Mouse (Mus musculus) C2C12 (cell line): ENCODE data around the gene Stim1. TPM values are rescaled to one million over a fixed set of nuclear protein-coding genes. Genes with fewer than 3 reads are reported as not detected.
"Not testable (repeated sequence)": the region's sequence is repeated elsewhere in the genome, so short reads cannot be mapped to it uniquely, and the experiment has no call there.

Experiments
- H3K27me3 ChIP-seq: one replicate; pipeline ENCODE4 v1.6.1; 2011; ENCODE audit not compliant: control insufficient read depth, insufficient read depth, insufficient read length
- H3K36me3 ChIP-seq: one replicate; pipeline ENCODE4 v1.6.1; 2011; ENCODE audit not compliant: control insufficient read depth, insufficient read depth
- H3K4me3 ChIP-seq: one replicate; pipeline ENCODE4 v1.5.1; 2011; ENCODE audit warnings: mild to moderate bottlenecking, control low read depth; ENCODE audit not compliant: poor library complexity, insufficient read depth, severe bottlenecking
- H3K79me2 ChIP-seq: one replicate; pipeline ENCODE4 v1.6.1; 2011; ENCODE audit not compliant: control insufficient read depth, insufficient read depth
- H3K79me3 ChIP-seq: one replicate; pipeline ENCODE4 v1.6.1; 2011; ENCODE audit warnings: low read depth, control low read depth
- H3ac ChIP-seq: one replicate; pipeline ENCODE3; 2011; ENCODE audit warnings: low read depth; ENCODE audit not compliant: control insufficient read depth, insufficient read length
- CEBPB ChIP-seq: IDR thresholded peaks from one replicate; pipeline ENCODE4 v1.6.1; 2011; ENCODE audit warnings: low read depth, mild to moderate bottlenecking, control low read depth, moderate library complexity
- CTCF ChIP-seq: IDR thresholded peaks from one replicate; pipeline ENCODE4 v1.5.1; 2011; ENCODE audit not compliant: control insufficient read depth, insufficient read depth, insufficient read length
- FOSL1 ChIP-seq: IDR thresholded peaks from one replicate; pipeline ENCODE4 v1.8.0; 2011; ENCODE audit warnings: mild to moderate bottlenecking, low read length; ENCODE audit not compliant: poor library complexity, insufficient read depth, severe bottlenecking
- MAX ChIP-seq: IDR thresholded peaks from one replicate; pipeline ENCODE4 v1.6.1; 2011; ENCODE audit warnings: mild to moderate bottlenecking, control low read depth
- MYOD1 ChIP-seq: IDR thresholded peaks from one replicate; pipeline ENCODE4 v1.6.1; 2011; ENCODE audit warnings: low read depth; ENCODE audit not compliant: control insufficient read depth, insufficient read length
- MYOG ChIP-seq: IDR thresholded peaks from one replicate; pipeline ENCODE4 v1.6.1; 2011; ENCODE audit not compliant: control insufficient read depth, insufficient read length; ENCODE audit errors: extremely low read depth
- USF1 ChIP-seq: IDR thresholded peaks from one replicate; pipeline ENCODE4 v1.6.1; 2011; ENCODE audit warnings: low read depth, mild to moderate bottlenecking, control low read depth, moderate library complexity
- polyA plus RNA-seq: library from polyadenylated mRNA; unstranded; fragments of >200 nt; fragmentation: generic; extraction: Trizol; gene quantifications from one replicate; pipeline ENCODE4 v1.2.1, GENCODE M21; 2012; ENCODE audit warnings: missing spikeins

Stim1 gene
- polyA plus RNA-seq, 1 experiment = 8.6 TPM

- Histone ChIP-seq H3K79me3 (no peaks in the 10 kb centered on the region), H3K27me3 (no peaks in the 10 kb centered on the region), H3K4me3 (no peak overlapping the region), H3K36me3 (no peaks in the 10 kb centered on the region), H3K79me2 (no peaks in the 10 kb centered on the region), H3ac (no peak overlapping the region)
- TF ChIP-seq MYOG (no peak), CEBPB (no peak), USF1 (no peak), MAX (no peak), CTCF (no peak), MYOD1 (no peak), FOSL1 (no peak)
These were observed 7.1 kb upstream of the Stim1 start for GRCm38 (mm10) chr7:102260518-102260917.

- no peak for TF ChIP-seq USF1
- H3K36me3 ChIP-seq = no peaks in the 10 kb centered on the region
- no peaks in the 10 kb centered on the region for H3K79me3 ChIP-seq
- H3K4me3 ChIP-seq = no peak overlapping the region
- no peak overlapping the region for H3ac ChIP-seq
- no peaks in the 10 kb centered on the region for H3K27me3 ChIP-seq
- no peaks in the 10 kb centered on the region for H3K79me2 ChIP-seq
These were observed 4.6 kb upstream of the Stim1 start for GRCm38 (mm10) chr7:102263020-102263419.

GRCm38 (mm10) chr7:102266021-102266400 is 1.6 kb upstream of the Stim1 start:
- not testable (repeated sequence) for H3K79me2 ChIP-seq, H3K36me3 ChIP-seq, H3ac ChIP-seq, H3K4me3 ChIP-seq, H3K27me3 ChIP-seq, H3K79me3 ChIP-seq

- no peaks in the 10 kb centered on the region for H3K27me3 ChIP-seq
- TF ChIP-seq CTCF (no peak), USF1 (no peak), MYOG (no peak)
- no peaks in the 10 kb centered on the region for H3K79me3 ChIP-seq
- H3K36me3 ChIP-seq = no peaks in the 10 kb centered on the region
- H3K4me3 ChIP-seq = no peak overlapping the region
- no peak overlapping the region for H3ac ChIP-seq
- no peaks in the 10 kb centered on the region for H3K79me2 ChIP-seq
These were observed 1.1 kb upstream of the Stim1 start for GRCm38 (mm10) chr7:102266401-102267042.

- peak overlapping the region; percentile 52 for H3K4me3 ChIP-seq
- TF ChIP-seq MYOG (no peak), CEBPB (no peak), MYOD1 (no peak), MAX (no peak), CTCF (peak; percentile 56)
These were observed 460 bp upstream of the Stim1 start for GRCm38 (mm10) chr7:102267113-102267579.

GRCm38 (mm10) chr7:102268395-102268748 is 766 bp downstream of the Stim1 start:
- Histone ChIP-seq H3K79me2 (no peaks in the 10 kb centered on the region), H3K36me3 (no peaks in the 10 kb centered on the region), H3K4me3 (no peak overlapping the region), H3ac (peak overlapping the region; percentile 81), H3K79me3 (no peaks in the 10 kb centered on the region), H3K27me3 (no peaks in the 10 kb centered on the region)
- TF ChIP-seq FOSL1 = no peak
- no peak for TF ChIP-seq CEBPB
- no peak for TF ChIP-seq CTCF
- TF ChIP-seq MYOD1 = no peak

More at GRCm38 (mm10) chr7:102267113-102267579, 460 bp upstream of the Stim1 start:
- H3K36me3 ChIP-seq = no peaks in the 10 kb centered on the region
- H3ac ChIP-seq = peak overlapping the region; percentile 58
- no peaks in the 10 kb centered on the region for H3K79me2 ChIP-seq
- H3K79me3 ChIP-seq = no peaks in the 10 kb centered on the region
- no peaks in the 10 kb centered on the region for H3K27me3 ChIP-seq
